Mouse (Mus musculus) mature B cell (primary cell): ENCODE results near the gene Mrpl41.
"Not testable (repeated sequence)": the region's sequence is repeated elsewhere in the genome, so short reads cannot be mapped to it uniquely, and the experiment has no call there.

Experiments used
- in situ Hi-C: fragments of 300-500 bp; cut with MboI; formaldehyde crosslinking; loops from 2 replicates; pipeline ENCODE4 v1.14.3; 2019

The Mrpl41 gene

DNA sequence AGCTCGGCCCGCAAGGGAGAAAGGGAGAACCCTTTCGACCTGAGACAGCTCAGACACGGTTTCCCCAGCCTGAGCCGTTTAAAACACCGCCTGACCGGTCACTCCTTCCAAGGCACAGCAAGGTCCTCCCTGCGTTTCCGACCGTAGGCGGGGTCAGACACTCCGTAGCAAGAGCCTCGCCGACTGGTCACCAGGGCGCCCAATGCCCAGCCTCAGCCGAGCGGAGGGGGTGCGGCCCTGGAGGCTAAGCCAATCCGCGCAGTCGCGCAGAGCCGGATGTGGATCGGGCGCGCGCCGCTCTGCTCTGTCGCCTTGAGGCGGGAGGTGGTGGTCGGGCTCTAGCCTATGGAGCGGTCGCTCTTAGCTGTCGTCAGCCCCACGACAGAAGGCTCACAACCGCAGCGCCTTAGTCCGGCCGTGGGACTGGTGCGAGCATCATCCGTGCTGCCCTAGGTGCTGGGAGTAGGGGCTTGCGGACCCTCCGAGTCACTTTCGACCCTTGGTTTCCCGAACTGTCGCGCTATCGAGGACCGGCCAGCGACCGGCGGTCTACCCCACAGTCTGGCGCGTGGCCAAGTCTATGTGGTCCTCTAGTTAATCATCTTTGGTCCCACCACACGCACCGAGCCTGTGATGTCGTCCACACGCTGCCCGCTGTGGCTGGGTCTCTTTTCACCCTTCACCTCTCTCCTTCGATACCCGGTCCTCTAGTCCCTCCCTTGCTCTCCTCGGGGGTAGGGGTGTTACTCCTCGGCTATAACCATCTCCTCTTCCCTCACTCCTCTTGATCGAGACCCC lies at the start of gene Mrpl41:
Gene Mrpl41 (minus strand): TSS at position 193 of the 798 bp plus-strand sequence.
- in situ Hi-C loops = no loop called here

DNA sequence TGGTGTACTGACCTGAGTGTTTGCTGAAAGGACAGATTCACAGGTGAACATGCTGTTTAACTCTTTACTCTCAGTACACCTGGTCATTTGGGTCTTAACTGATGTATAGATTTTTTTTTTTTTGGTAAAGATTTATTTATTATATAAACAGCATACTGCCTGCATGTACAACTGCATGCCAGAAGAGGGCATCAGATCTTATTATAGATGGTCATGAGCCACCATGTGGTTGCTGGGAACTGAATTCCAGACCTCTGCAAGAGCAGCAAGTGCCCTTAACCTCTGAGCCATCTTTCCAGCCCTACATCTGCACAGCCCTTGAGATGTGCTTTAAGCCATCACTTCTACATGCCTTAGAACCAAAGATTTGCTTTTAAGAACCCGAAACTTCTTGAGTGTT lies 47.8 kb upstream of the Mrpl41 start:
- in situ Hi-C loops = no loop called here

DNA sequence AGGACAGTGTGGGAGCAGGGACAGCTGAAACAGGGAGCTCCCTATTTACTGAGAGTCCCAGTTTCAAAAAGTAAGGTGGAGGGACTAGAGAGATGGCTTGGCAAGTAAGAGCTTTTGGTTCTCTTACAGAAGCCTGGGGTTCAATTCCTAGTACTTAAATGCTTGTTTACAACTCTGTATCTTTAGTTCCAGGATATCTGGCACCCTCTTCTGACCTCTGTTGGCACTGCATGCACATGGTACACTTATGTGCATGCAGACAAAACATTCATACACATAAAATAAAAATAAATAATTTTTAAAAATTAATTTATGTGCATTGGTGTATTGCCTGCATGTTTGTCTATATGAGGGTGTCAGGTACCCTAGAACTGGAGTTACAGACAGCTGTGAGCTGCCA lies 33.4 kb upstream of the Mrpl41 start:
- in situ Hi-C loops = no loop called here

DNA sequence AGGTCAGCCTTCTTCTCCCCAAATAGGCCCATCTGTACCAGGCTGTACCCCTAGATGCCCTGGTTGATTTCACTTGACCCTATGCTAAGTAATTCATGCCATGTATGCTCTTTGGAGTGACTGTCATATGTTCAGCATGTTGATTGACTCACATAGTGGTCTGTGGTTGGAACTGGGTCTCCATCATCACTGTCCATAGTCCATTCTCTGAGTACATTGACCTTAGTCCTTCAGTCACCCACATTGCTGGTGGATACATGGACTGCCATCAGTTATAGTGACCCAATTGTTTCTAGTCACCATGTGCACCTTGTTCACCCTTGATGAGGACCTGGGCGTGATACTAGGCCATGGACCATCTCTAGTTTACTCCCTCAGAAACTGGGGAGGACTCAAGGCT lies 31.9 kb upstream of the Mrpl41 start:
- in situ Hi-C loops = no loop called here

DNA sequence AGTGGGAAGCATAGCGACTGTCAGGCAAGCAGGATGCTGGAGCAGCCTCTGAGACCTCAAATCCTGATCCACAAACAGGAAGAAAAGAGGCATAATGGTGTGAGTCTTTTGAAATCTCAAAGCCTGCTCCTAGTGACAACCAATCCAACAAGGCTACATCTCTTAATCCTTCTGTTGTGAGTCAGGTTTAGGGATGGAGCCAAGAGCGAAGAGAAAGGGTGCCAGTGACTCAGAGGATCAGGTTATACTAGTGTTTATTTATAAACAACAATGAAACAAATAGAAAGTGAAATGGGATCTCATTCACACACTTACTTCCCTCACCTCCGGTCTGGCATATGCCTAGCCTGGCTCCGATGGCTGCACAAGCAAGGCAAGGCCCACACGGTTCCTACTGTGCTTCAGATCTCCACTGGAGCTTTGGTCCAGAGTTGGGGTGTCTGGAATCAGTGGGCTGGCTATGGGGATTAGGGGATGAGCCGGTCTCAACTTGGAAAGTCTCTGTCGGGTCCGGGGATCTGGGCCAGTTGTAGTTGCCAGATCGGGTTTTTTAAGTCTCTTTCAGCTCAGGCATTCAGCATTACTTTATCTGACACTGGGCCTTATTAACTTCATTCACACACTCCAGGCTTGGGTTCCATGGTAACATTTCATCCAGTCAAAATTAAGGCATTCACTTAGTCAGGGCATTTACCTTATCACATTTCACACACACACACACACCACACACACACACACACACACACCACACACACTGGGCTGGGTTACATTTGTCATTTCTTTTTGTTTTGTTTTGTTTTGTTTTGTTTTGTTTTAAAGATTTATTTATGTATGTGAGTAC lies 29.3 kb upstream of the Mrpl41 start:
- in situ Hi-C loops = no loop called here

DNA sequence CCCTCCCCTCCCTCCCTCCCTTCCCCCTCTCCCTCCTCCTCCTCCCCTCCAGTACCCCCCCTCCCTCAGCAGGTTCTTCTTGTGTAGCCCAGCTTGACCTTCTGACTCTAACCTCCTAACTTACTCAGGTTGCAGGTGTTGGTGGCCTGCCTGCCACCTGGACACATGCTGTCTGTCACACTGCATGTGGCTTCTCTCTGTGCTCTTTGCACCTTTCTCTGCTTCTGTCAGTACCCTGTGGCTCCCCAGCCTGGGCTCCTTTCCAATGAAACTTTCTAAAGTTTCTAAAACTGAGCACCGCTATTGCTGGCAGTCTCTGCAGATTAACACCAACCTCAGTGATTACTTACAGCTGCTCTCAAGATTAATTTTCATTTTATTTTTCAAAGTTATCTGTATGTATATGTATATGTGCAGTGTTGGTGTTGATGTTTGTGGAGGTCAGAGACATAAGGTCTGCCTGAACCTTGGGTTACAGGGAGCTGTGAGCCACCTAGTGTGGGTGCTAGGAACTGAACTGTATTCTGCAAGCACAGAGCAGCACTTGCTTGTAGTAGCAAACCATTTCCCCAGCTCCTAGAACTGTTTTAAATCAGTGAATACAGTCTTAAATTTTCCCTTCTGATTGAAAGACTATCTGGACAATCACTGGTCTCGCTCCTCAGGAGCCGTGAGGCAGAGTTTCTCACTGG lies 25.8 kb upstream of the Mrpl41 start:
- in situ Hi-C loops = no loop called here

DNA sequence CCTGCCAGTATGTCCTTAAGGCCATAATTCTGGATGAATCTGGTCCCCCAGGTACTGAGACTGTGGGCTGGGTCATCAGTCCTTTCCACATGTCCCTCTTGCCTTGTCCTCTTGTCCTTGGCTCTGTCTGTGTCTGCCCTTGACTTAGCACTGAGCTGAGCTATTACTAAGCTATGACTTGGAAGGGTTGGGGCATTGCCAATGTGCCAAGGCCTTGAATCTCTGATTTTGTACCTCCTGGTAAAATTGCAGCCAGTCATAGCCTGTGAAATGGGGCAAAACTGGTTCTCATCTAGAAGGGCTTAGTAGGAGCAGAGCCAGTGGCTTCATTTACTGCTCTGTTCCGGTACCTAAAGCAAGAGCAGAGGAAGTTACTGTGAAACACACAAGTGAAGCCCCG lies 21.6 kb upstream of the Mrpl41 start:
- in situ Hi-C loops = no loop called here

DNA sequence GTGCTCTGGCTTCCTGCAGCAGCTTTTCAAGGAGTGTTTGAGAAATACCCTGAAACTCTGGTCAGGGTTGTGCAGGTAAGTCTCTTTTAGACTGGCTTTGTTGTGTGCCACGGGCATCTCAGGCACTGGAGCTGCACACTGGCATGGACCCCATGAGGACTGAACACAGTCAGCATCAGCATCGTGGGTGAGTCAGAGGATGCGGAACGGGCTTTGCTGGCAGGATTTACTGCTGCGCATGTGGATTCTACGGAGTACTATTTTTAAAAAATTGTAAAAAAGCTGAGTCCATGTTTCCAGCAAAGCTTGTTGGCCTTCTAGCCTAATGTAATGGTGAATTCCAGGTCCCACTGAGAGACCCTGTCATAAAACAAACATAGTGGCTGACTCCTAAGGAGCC lies 20.4 kb upstream of the Mrpl41 start:
- in situ Hi-C loops = no loop called here

DNA sequence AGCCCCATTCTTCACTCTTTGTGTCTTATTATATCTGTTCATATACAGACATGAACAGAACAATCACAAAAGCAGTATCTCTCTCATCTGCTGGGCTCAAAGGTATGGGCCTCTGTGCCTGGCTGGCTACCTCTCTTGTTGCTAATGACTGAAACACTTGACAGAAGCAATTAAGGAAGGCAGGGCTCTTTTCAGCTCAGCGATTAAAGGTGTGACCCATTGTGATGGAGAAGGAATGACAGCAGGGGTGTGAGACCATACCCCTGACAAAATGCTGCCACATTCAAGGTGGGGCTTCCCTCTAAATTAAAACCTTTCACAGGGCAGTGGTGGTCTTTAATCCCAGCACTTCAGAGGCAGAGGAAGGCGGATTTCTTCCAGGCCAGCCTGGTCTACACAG lies 12.9 kb upstream of the Mrpl41 start:
- in situ Hi-C loops = no loop called here

DNA sequence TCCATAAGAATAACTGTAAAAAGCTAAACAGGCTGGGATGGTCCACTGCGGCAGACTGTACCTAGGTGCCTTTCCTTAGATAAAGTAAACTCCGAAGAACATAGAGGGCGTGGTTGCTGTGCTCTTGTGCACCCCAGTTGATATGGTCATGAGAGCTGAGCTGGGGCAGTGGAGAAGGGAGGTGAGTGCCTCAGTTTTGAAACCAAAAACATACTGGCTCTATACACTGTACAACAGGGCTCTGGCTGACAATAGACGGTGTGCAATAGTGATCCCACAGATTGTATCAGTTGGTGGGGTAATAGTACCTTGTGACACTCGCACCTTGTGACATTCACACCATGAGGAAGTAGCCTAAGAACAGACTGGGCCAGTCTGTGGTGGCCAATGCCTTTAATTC lies 2.1 kb upstream of the Mrpl41 start:
- in situ Hi-C loops = no loop called here

DNA sequence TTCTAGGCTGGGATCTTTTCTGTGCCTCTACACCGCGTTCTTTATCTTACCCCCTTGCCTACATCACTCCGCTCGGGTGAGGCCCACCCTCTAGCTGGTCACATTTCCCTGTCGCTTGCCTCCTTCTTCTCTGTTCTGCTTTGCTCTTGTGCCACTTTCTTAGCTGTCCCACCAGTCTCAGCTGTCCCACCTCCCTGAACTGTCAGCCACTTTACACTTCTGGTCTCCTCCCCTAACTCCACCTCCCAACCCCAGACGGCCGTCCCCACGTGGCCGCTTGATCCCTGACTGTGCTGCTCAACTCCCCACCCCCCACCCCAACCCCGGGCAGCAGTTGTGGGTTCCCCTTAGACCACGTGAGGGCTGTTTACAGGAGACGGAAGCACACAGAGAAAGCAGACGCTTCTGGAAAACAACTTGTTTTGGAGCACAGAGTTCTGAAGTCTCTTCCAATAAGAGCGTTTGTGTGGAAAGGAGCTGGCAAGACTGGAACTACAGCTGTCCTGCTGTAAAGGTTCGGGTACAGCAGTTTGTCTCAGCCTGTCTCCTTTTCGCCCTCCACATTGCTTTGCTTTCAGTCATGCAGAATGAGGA lies 903 bp upstream of the Mrpl41 start, which contains the start of gene Pnpla7:
Gene Pnpla7 (plus strand): TSS at position 330 of the 594 bp plus-strand sequence.
- in situ Hi-C loops = no loop called here

DNA sequence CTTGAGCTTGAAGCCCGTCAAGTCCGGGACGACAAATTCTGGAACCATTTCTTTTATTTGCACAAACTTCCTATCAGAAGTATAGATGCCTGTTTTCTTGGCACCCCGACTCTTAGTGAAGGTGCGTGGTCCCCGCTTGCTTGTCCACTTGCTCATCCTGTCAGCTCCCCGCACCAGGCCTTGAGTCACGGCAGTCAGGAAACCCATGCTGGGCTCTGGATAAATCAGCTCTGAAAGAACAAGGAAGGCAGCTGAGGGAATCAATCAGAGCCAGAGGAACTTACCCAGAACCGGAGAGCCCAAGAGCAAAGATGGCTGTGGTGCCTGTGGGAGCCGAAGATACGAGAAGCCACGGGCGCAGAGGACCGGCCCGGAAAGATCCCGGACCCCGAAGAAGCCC lies 446 bp downstream of the Mrpl41 start:
- in situ Hi-C loops = not testable (repeated sequence)

DNA sequence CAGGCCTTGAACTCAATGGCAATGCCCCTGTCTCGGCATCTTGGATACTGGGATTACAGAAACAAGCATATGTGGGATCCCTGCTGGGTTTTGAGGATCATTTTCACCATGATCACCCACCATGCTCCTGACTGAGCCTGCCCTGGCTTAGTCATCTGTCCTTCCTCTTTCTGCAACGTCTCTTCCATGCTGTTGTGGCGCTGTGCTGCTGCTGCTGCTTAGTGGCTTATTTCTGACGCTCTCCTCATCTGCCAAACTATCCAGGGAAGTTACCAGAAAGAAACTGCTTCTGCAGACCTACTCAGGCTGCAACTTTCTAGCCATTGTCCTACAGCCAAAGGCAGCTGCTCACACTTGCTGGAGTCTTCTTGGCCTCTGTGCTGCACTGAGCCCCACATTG lies 4.5 kb downstream of the Mrpl41 start:
- in situ Hi-C loops = no loop called here

DNA sequence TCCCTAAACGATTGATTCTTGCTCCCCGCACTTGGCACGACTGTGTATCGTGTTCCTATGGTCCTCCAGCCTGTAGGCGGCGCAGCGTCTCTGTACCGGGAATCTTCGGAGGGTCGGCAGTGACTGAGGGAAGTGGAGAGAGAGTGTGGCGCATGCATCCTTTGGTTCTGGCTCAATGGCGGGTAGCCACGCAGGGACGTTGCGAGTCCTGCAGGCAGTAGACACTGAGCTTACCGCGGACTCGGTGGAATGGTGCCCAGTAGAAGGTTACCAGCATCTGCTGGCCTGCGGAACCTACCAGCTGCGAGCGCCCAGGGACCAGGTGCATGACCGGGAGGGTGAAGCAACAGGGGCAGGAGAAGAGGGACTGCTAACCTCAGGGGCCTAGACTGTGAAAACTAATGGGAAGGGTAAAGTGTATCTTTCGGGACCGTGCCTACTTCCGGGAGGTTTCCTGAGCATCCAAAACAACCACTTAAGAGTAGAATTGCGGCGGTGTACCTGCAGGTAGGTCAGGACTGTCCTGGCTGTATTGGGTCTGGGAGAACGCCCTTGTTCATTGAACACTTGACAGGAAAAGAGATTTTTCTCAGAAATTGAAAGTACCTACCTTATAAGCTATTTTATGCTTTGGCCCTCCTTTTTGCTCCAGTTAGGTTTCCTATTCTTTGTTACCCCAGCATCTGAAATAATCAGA lies 12.4 kb downstream of the Mrpl41 start, which contains the start of gene Dph7:
Gene Dph7 (plus strand): TSS at position 97 of the 697 bp plus-strand sequence.
- in situ Hi-C loops = no loop called here

DNA sequence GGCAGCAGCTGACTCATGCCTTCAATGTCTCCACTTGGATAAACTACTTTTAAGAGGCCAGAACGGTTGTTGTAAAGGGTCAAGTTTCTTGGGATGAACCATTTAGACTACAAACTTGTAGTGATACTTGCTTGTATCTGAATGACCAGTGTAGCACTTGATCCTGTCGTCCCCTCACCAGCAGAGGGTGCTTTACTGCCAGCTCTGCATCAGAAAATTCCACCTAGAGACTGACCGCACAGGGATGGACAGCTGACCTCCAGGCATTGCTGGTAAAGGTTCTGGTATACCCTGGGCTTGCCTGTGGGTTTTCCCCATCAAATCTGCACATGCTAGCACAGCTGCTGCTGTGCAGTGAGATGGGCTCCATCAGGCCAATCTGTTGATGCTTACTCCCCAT lies 14.0 kb downstream of the Mrpl41 start:
- in situ Hi-C loops = no loop called here

DNA sequence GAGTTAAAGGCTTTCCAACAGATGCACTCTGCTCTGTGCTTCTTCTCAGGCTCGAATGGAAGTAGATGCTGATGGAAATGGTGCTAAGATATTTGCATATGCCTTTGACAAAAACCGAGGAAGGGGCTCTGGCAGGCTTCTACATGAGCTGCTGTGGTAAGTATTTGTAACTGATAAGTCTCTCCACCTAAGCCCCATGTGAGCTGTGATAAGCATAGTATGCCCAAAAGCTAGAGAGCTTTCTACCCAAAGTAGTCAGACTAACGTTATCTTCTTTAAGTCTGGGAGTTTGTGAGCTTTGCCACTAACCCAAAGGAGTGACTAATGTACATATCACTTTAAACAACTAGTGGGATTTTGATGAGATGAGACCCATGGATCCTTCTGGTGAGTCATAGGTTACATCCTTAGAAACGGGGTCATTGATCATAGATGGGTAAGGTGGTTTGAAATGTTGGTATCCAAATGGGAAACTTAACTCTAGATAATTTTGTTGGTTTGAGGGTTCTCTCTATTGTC lies 22.3 kb downstream of the Mrpl41 start:
- in situ Hi-C loops = no loop called here

DNA sequence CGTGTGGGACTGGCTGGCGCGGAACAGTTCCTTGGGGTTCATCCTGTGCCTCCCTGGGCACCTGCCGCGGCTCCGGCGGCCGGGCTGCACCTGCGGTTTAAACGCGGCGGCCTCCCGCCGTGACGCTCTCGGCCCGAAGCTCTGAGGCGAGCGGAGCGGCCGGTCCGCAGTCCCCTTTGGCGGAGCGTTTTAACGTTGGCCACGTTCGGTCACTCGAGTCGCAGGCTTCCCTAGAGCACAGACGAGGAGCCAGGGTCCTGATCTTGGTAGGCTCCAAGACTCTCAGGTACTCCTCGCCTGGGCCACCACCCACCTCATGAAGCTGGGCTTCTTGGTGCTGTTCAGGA lies 24.7 kb downstream of the Mrpl41 start:
- in situ Hi-C loops = no loop called here

DNA sequence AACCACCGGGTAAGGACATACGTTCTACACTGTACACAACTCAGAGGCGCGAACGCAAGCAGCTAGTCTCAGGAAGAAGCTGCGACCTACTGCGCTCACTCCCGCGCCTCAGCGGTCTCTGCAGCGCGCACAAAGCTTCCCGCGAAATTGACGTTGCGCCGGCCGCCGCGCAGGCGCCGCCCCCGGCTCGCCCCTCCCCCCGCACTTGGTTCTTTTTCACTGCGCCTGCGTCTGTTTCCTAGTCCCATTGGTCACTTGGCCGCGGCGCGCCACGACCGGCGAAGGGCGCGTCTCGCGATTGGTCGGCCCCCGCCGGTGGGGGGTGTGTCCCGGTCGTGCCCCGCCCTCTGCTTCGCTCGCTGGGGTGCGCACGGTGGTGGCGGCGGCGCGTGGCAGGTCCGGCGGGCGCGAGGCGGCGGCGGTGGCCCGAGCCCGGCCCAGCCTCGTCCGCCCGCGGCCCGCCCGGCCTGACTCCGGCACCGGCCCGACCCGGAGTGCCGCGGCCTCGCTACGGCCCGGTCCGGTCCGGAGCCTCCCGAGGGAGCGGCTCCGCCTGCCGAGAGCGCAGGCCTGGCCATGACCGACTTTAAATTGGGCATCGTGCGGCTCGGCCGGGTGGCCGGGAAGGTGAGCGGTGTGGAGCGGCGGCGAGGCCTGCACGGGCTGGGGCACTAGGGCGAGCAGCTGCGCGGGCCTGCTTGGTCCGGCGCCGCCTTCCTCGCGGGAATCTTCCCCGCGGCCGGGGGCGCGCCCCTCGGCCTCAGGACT lies 25.3 kb downstream of the Mrpl41 start, which contains the start of gene Zmynd19:
Gene Zmynd19 (plus strand): TSS at position 372 of the 768 bp plus-strand sequence.
- in situ Hi-C loops = no loop called here

DNA sequence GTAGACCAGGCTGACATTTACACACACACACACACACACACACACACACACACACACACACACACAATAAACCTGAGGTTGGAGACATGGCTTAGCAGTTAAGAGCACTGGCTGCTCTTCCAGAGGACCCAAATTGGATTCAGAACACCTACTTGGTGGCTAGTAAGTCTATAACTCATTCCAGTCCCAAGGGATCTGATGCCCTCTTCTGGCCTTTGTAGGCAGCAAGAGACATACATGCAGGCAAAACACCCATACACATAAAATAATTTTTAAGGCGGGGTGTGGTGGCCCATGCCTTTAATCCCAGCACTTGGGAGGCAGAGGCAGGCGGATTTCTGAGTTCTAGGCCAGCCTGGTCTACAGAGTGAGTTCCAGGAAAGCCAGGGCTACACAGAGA lies 30.6 kb downstream of the Mrpl41 start:
- in situ Hi-C loops = not testable (repeated sequence)

DNA sequence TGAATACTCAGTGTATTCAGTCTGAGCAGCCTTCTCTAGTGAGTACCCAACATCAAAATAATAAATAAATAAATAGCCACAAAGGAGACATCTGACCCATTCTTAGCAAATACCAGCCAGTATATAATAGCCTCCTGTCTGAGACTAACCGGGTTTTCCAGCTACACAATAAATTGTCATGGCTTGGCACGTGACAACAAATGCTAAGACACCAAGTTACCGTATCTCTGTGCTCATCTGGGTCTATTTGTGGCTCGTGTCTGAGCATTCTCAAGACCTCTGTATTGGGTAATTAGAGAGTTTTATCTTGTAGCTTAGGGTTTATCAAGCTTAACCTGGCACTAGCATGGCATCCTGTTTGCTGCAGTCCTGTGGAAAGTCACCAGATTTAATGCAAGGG lies 32.8 kb downstream of the Mrpl41 start:
- in situ Hi-C loops = no loop called here
